Mouse (Mus musculus): ENCODE data around the gene Rassf7.
A peak's percentile ranks its signal among the peaks of the same experiment; 100 is the strongest.

The Rassf7 gene

DNA sequence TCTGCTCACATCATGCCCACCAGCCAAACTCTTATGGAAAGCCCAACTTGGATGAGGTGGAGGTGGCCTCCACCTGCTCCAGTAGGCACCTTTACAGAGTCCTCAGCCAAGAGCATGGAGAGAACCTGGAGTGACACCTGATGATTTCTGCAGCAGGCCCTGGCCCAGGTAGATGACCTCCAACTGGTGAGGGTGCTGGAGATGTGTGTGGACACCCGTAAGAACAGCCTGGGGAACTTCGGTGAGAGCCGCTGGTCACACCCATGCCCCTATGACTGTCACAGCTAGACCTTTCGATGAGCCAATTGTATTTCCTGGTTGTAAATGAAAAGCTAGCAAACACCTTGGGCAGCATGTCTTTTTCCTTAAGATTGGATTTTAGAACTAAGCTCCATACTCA, 17.5 kb upstream of the Rassf7 start:
- DNase-seq: no peak

DNA sequence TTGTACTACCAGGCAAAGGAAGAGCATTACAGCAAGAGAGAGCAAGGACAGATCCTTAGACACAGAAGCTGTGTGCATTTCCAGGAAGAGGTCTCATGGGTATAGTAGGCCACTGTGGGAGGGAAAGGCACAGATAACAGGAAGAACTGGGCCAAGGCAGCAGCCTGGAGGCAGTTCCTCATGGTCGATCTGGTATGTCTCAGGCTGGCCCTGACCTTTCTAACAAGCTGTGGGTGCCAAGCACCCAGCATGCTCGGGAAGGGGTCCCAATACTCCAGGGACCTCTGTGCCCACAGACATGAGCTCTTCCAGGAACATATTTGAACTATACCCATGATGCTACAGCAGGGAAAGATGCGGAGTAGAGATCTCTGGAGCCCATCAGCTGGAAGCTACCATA, 11.1 kb upstream of the Rassf7 start:
- DNase-seq: no peak

DNA sequence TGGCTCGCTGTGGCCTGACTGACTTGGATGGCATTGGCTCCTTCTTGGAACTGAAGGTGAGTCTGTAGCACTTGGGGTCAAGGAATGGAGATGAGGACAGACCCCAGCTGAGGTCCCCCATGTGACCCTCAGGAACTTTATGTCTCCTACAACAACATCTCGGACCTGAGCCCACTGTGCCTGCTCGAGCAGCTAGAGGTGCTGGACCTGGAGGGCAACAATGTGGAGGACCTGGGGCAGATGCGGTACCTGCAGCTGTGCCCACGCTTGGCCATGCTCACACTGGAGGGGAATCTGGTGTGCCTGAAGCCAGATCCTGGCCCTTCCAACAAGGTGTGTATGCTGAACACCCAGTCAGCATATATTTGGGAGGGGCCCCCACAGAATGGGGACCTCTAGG, 10.2 kb upstream of the Rassf7 start:
- DNase-seq: no peak

GRCm38 (mm10) chr7:141206182-141206937, 9.3 kb upstream of the Rassf7 start:
- DNase-seq: no peak

DNA sequence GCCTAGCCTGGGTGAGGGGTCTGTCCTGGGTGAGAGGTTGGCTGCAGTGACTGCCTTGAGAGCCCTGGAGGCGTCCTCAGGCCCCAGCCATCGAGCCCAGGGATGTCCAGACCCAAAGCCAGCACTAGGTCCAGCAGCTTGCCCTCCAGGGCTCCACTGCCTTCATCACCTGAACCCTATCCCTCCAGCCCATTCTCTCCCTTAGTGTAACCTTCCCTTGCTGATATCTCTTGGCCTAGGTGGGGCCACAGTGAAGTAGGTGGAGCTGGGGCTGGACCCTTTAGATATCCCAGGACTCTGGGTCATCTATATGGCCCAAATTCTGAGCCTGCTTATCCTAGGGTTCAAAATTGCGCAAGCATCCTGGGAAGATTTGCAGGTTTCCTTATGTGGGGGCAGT, 6.1 kb upstream of the Rassf7 start:
- no peak for DNase-seq

DNA sequence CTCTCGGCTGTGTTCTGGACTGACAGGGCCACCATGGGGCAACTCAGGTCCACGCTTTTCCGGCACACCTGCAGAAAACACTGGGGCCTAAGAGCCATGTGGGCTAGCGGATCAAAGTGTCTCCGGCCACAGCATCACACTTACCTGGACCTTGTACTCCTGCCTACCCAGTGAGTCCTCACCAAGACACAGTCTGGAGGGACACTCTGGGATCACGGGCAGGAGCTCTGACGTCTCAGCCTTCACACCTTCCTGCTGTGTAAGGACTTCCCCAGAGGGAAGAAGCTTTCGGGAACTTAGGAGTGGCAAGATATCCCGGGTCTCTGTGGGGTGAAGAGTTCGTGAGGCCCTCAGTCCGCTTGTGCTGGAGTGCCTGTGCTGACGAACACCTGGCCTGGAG, 5.5 kb upstream of the Rassf7 start:
- DNase-seq: no peak

DNA sequence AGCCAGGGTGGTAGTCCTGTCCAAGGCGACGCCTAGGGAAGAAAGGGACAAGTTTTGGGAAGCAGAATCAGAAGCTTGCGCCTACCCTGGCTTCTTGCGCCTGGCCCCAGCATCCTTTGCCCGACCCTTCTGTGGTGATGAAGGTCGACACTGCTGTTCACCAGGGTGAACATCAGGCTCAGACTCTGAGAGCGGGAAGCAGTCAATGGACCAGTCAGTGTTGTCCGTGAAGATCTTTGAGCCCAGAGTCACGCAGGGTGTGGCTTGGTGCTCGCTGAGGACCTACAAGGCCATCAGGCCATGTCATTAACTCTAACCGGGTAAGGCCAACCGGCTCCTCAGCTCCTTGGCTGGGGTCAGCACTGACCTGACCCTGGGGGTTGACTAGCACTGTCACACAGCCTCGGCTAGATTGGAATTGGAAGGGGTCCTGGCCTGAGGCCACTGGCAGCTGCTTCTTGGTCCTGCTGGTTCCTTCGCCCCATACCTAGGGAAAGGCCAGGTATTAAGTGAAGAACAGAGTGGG, 5.0 kb upstream of the Rassf7 start:
- no peak for DNase-seq

- no peak for DNase-seq
Measured at GRCm38 (mm10) chr7:141213133-141213532, 2.5 kb upstream of the Rassf7 start.

GRCm38 (mm10) chr7:141213605-141214235, 1.9 kb upstream of the Rassf7 start, which contains the start of gene Lmntd2:
TSS of gene Lmntd2 (minus strand) at chr7:141214080.
- DNase-seq: no peak

DNA sequence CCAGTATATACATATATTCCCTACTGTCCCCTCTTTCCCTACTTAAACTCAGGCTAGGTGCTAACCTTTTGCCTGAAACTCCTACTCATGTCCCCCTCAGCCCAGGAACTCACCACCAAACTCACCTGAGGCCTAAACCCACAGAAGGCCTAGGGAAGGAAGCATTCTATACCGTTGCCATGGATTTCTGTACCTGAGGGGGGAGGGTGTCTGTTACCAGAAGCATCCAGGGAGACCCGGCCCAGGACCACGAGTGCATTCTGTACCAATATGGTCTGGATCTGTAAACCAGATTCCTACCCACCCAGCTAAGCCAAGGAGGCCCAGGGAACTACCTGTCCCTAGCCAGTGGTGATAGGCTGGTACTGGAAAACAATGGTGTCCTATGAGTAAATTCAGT, 1.4 kb upstream of the Rassf7 start:
- no peak for DNase-seq

DNA sequence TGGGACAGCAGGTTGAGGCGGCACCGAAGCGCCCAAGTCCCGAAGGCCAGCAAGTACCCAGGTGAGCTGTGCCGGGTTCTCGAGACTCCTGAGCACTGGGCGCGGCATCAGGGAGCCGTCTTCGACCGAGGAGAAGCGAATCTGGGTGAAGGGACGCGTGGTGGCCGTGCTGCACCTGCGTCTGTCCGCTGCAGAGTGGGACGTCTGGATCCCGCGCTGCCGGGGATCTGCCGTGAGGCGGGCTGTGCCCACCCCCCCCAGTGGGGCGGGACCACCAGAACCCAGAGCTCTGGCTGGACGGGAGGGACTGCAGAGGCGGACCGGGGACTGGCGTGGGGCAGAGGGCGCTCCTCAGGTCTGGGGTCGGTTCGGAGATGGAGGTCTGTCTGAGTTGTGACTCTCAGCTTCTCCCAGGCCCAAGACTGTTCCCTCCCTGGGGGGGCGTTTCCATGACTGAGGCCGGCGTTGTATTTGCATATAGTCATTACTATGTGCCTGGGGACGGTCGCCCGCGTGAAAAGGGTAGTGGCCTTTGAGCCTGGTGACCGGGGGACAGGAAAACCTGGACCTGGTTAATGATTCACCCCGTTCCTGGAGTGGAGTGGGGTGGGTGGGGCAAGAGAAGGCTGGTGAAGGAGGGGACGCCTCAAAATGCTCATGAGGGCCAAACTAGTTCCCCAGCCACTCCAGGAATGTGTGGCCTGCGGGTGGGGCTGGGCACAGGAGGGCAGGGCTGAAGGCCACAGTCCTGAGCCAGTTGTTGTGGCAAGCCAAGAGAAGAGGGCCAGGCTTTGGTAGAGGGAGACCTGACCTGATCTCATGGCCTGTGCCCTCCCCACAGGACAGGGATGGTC, 447 bp downstream of the Rassf7 start:
- peak; percentile 93 for DNase-seq

DNA sequence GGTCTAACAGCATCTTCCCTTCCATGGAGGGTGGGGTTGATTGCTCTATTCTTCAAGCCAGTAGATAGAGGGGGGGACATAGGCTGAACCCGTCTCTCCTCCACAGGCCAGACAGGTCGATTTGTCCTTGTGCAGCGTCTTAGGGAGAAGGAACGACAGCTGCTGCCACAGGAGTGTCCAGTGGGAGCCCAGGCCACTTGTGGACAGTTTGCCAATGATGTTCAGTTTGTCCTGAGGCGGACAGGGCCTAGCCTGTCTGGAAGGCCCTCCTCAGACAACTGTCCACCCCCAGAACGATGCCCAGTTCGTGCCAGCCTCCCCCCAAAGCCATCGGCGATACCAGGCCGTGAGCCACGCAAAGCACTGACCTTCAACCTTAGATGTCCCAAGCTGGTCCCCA, 1.2 kb downstream of the Rassf7 start:
- no peak for DNase-seq

DNA sequence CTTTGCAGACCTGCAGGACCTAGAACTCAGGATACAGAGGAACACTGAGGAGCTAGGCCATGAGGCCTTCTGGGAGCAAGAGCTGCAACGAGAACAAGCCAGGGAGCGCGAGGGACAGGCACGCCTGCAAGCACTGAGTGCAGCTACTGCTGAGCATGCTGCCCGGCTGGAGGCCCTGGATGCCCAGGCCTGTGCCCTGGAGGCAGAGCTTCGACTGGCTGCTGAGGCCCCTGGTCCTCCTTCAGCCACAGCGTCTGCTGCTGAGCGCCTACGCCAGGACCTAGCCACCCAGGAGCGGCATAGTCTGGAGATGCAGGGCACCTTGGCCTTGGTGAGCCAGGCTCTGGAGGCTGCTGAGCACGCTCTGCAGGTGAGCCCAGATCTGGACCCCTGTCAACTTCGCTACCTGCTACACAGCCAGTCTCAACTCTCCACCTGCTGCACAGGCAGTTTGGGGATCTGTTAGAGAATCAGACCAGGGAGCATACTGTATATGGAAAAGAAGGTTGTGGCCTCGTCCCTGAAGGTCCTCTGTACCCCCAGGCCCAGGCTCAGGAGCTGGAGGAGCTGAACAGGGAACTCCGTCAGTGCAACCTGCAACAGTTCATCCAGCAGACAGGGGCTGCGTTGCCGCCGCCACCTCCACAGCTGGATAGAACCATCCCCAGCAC, 1.8 kb downstream of the Rassf7 start:
- no peak for DNase-seq

GRCm38 (mm10) chr7:141218141-141218540, 2.5 kb downstream of the Rassf7 start:
- no peak for DNase-seq

- no peak for DNase-seq
Measured at GRCm38 (mm10) chr7:141218557-141219133, 3.0 kb downstream of the Rassf7 start.

DNA sequence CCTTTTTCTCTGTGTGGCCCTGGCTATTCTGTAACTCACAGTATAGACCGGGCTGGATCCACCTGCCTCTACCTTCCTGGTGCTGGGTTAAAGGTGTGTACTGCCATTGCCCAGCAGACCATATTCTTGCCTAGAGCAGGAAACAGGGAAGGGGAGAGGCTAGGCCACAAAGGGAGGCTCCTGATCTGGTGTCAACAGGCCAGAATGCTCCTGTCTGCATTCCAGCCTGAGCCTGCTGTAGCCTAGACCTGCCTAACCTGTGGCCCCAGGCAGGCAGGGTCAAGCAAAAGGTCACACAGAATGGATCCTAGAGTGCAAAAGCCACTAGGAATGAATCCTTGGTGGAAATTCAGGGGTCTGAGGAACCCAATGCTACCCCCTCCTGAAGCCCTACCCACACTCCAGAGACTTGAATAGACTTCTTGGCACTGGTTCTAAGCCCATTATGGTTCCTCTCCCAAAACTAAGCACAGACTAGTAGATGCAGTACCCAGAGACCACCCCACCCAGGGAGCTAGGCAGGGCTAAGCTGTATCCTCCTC, 4.0 kb downstream of the Rassf7 start:
- DNase-seq: no peak

- no peak for DNase-seq
Measured at GRCm38 (mm10) chr7:141220377-141220776, 4.7 kb downstream of the Rassf7 start.

GRCm38 (mm10) chr7:141221249-141222125, 5.8 kb downstream of the Rassf7 start:
- DNase-seq: peak; percentile 98

DNA sequence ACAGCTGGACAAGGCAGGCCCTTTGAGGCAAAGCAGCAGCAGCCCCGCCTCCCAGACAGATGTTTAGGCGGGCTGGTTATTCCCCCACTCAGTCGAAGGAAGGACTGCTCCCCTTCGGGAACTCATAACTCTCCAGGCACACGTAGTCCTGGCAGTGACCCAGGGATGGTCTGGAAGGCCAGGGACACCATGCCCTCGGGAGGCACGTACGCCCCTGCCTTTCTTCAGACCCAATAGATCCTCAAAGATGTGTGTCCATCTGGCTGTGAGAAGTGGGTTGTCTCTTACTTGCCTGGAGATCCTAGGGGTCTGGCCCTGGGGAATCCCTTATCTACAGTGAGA, 6.4 kb downstream of the Rassf7 start:
- DNase-seq: no peak

DNA sequence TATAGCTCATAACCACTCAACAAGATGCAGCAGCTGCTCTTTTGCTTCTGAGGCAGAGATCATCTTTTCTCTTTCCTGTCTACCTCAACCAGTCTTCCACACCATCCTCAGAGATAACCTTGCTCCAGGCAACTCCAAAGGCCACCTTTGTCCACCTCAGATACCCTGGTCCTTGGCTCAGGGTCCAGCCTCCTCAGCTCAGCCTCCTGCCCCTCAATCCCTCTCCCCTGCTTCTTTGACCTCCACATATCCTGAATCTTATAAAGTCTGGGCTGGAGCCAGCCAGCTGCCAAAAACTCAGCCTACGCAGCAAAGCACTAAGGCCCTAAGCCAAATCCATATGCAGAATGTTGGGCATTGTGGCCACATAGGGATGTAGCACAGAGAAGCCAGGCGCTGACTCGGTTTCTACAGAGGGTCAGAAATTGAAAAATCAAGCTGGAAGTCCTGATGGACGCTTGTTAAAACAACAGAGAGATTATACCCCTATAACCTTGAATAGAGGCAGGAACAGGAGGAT, 7.1 kb downstream of the Rassf7 start:
- DNase-seq: no peak

GRCm38 (mm10) chr7:141226535-141226934, 10.9 kb downstream of the Rassf7 start:
- DNase-seq: no peak
